ENCODE assay signal across 8 mouse cellular contexts in genomic region chr17:65784610-65785140, GRCm38 (mm10). TPM values are rescaled to one million over a fixed set of nuclear protein-coding genes. Genes with fewer than 3 reads are reported as not detected.
DNase-seq lines count a peak whose midpoint lies in the region; ATAC-seq and TF ChIP-seq lines count a peak whose summit lies in the region.

No protein-coding gene starts in this region.

- TF ChIP-seq POLR2A in ES-Bruce4 (IDR thresholded peaks at IDR 0.05; ENCODE audit: insufficient read depth, low read length), result no peak

- TF ChIP-seq CTCF in ES-Bruce4 (IDR thresholded peaks at IDR 0.05; ENCODE audit: low read depth, low read length), result no peak

- H3K4me1 ChIP-seq in erythroblast, embryonic 14.5 days (ENCODE audit: control insufficient read depth), result peaks cover 34% of the 10 kb centered on the region
- peaks cover 8% of the 10 kb centered on the region for H3K4me1 ChIP-seq in ES-Bruce4 (ENCODE audit: control insufficient read depth, insufficient read depth, low read length)
- H3K4me1 ChIP-seq in heart, embryonic 15.5 days (replicated peaks), result peaks cover 35% of the 10 kb centered on the region

- H3K9ac ChIP-seq in ES-Bruce4 (ENCODE audit: low read depth, poor library complexity, severe bottlenecking), result peak overlapping the region; percentile 100; the same call in 1 of the 2 replicates
- 0 out of 2 replicates have a peak overlapping the region, but pooled peaks have one; percentile 3 for H3K9ac ChIP-seq in heart, embryonic 15.5 days

- peaks cover 21% of the 10 kb centered on the region for H3K27me3 ChIP-seq in erythroblast, embryonic 14.5 days (ENCODE audit: control insufficient read depth)
- H3K27me3 ChIP-seq in ES-Bruce4 (ENCODE audit: control insufficient read depth, insufficient read depth, low read length, poor library complexity, severe bottlenecking), result no peaks in the 10 kb centered on the region
- H3K27me3 ChIP-seq in heart, embryonic 15.5 days, result no peaks in the 10 kb centered on the region

- peak overlapping the region; percentile 71 for H3K4me2 ChIP-seq in heart, embryonic 15.5 days

- H3K27ac ChIP-seq in ES-Bruce4 (ENCODE audit: insufficient read depth, low read length), result peak overlapping the region; percentile 13; the same call in 1 of the 2 replicates
- peak overlapping the region; percentile 54 for H3K27ac ChIP-seq in heart, embryonic 15.5 days

- no peak for ATAC-seq in erythroblast, adult 5-6 weeks (replicated peaks; ENCODE audit: low FRiP score, poor library complexity, severe bottlenecking)
- no peak for ATAC-seq in heart, embryonic 15.5 days (replicated peaks; ENCODE audit: insufficient number of reproducible peaks, insufficient read depth, low FRiP score, low read depth)
- peak; percentile 34 for ATAC-seq in megakaryocyte, adult 5-6 weeks (ENCODE audit: poor library complexity, severe bottlenecking)
- no peak for ATAC-seq in frontal cortex, adult (ENCODE audit: low TSS enrichment)

- peaks cover 14% of the 10 kb centered on the region for H3K36me3 ChIP-seq in erythroblast, embryonic 14.5 days (ENCODE audit: control insufficient read depth)
- H3K36me3 ChIP-seq in ES-Bruce4 (ENCODE audit: control insufficient read depth, insufficient read depth, low read length, poor library complexity, severe bottlenecking), result no peaks in the 10 kb centered on the region
- H3K36me3 ChIP-seq in heart, embryonic 15.5 days, result no peaks in the 10 kb centered on the region

- DNase-seq in right cerebral cortex, adult 2 months (ENCODE audit: low spot score in 2 of 2), result no peak
- DNase-seq in urinary bladder, adult 18-20 months (ENCODE audit: low spot score in 2 of 2), result no peak

- no peaks in the 10 kb centered on the region for H3K9me3 ChIP-seq in erythroblast, embryonic 14.5 days (ENCODE audit: control insufficient read depth, low read length)
- H3K9me3 ChIP-seq in ES-Bruce4 (replicated peaks; ENCODE audit: control insufficient read depth, insufficient read depth, low read length, poor library complexity, severe bottlenecking), result no peaks in the 10 kb centered on the region; the same call in 1 of the 2 replicates
- no peaks in the 10 kb centered on the region for H3K9me3 ChIP-seq in heart, embryonic 15.5 days (replicated peaks)

- WGBS in heart, embryonic 15.5 days, result 54% methylated on average over 8 of the region's 8 CpGs

- TF ChIP-seq EP300 in ES-Bruce4 (IDR thresholded peaks at IDR 0.05; ENCODE audit: insufficient read depth, low read depth, low read length), result no peak

- H3K4me3 ChIP-seq in erythroblast, embryonic 14.5 days (replicated peaks), result peak overlapping the region; percentile 82
- H3K4me3 ChIP-seq in ES-Bruce4 (ENCODE audit: low read depth, low read length), result peak overlapping the region; percentile 39; the same call in 1 of the 2 replicates
- H3K4me3 ChIP-seq in heart, embryonic 15.5 days, result peak overlapping the region; percentile 97

RNA-seq across cellular contexts. Expression of gene Ppp4r1, which starts 2.3 kb away (rescaled TPM):
- 0.14 and 0.99 TPM in 2 replicates for polyA plus RNA-seq in erythroblast, embryonic 14.5 days (2012)
- total RNA-seq in erythroblast, adult 5-6 weeks (2015; ENCODE audit: low replicate concordance), result 11.1 and 16.1 TPM in 2 replicates
- total RNA-seq in erythroblast, adult 5-6 weeks (2017; ENCODE audit: low replicate concordance), result 9.4 and 14.5 TPM in 2 replicates
- polyA plus RNA-seq in ES-Bruce4 (2011; ENCODE audit: insufficient read depth, insufficient read length, low read depth, missing spikeins), result 48.4 and 56.7 TPM in 2 replicates
- polyA plus RNA-seq in heart, embryonic 15.5 days (2015; fragmentation: Nextera tagmentation; extraction: Ambion mirVana), result 25.0 and 30.5 TPM in 2 replicates
- total RNA-seq in megakaryocyte, adult 5-6 weeks (2015), result 57.8 and 78.5 TPM in 2 replicates
- total RNA-seq in megakaryocyte, adult 5-6 weeks (2017), result 57.3 and 58.5 TPM in 2 replicates

RNA-seq across cellular contexts. Expression of gene Rab31, which starts 12.1 kb away (rescaled TPM):
- 0.02 TPM in 1 of 2 replicates, not detected in the other for polyA plus RNA-seq in erythroblast, embryonic 14.5 days (2012)
- 10.2 and 15.6 TPM in 2 replicates for total RNA-seq in erythroblast, adult 5-6 weeks (2015; ENCODE audit: low replicate concordance)
- total RNA-seq in erythroblast, adult 5-6 weeks (2017; ENCODE audit: low replicate concordance), result 13.6 and 13.7 TPM in 2 replicates
- 18.7 and 19.4 TPM in 2 replicates for polyA plus RNA-seq in ES-Bruce4 (2011; ENCODE audit: insufficient read depth, insufficient read length, low read depth, missing spikeins)
- polyA plus RNA-seq in heart, embryonic 15.5 days (2015; fragmentation: Nextera tagmentation; extraction: Ambion mirVana), result 26.0 and 28.8 TPM in 2 replicates
- total RNA-seq in megakaryocyte, adult 5-6 weeks (2015), result 50.9 and 56.6 TPM in 2 replicates
- total RNA-seq in megakaryocyte, adult 5-6 weeks (2017), result 85.0 and 90.9 TPM in 2 replicates

Comparison
In these comparisons a context has a peak if more than half of its experiments do, and no peak if none do; other contexts are left out.
1. H3K4me3 ChIP-seq: peak in every context shown above with its lines; median percentile 97 in heart, embryonic 15.5 days; 82 in erythroblast, embryonic 14.5 days; 39 in ES-Bruce4.
2. RNA of gene Ppp4r1, which starts 2.3 kb away (polyA plus RNA-seq): 48.4 to 56.7 TPM in ES-Bruce4 and 25.0 to 30.5 TPM in heart, embryonic 15.5 days; 0.14 to 0.99 TPM in erythroblast, embryonic 14.5 days; every median in the first group is over 10 times any median in the second.
3. RNA of gene Rab31, which starts 12.1 kb away (polyA plus RNA-seq): 26.0 to 28.8 TPM in heart, embryonic 15.5 days and 18.7 to 19.4 TPM in ES-Bruce4; 0.02 TPM in erythroblast, embryonic 14.5 days; every median in the first group is over 10 times any median in the second.